Mouse (Mus musculus) heart, adult 2 months (tissue): ENCODE measurements at regions not wholly inside any gene's neighbourhood (a gene's known extent, or its start where the extent isn't known, plus 50 kb on each side); places are given as distances from the start of the nearest gene placed in this dataset.

Source experiments
- CTCF ChIP-seq: fragments of 200-600 bp; IDR thresholded peaks from 2 replicates; pipeline ENCODE4 v1.8.1; 2022; ENCODE audit warnings: antibody characterized with exemption, mild to moderate bottlenecking, moderate library complexity
- EP300 ChIP-seq: fragments of 200-500 bp; IDR thresholded peaks from 2 replicates; pipeline ENCODE4 v1.6.1; 2011; ENCODE audit warnings: low read depth, low read length, control low read depth; ENCODE audit not compliant: insufficient read depth
- POLR2A ChIP-seq: fragments of 200-500 bp; IDR thresholded peaks from 2 replicates; pipeline ENCODE4 v1.6.1; 2011; ENCODE audit warnings: mild to moderate bottlenecking, low read depth, low read length, control low read depth; ENCODE audit not compliant: insufficient read depth

DNA sequence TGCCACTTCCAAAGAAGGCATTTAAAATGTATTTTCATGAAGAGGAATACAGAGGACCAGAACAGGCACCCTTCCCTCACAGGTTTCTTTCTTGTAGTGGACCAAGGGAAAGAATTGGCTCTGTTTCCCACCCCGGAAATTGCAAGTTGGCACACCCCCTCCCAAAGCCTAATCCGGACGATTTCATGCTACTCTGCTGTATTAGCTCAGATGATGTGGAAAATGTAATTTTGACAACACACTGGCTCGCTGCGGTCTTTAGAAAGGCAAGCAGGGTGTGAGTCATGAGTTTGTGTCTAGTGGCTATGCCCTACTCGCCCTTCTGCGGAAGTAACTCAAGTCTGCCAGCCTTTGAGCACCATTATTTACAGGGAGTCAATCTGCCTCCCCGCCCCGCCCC lies 144.4 kb downstream of the Slc35b3 start:
- no peak for TF ChIP-seq CTCF
- no peak for TF ChIP-seq EP300
- TF ChIP-seq POLR2A = no peak
